Mouse (Mus musculus): ENCODE data around the gene Defb20.
A peak's percentile ranks its signal among the peaks of the same experiment; 100 is the strongest.
"Not testable (repeated sequence)": the region's sequence is repeated elsewhere in the genome, so short reads cannot be mapped to it uniquely, and the experiment has no call there.

Gene Defb20

GRCm38 (mm10) chr2:152476763-152477162 is at the start of gene Defb20:
Gene Defb20 (plus strand): TSS chr2:152477063.
- no peak for DNase-seq (ENCODE audit: low read depth, low spot score)

GRCm38 (mm10) chr2:152427493-152427892 is 49.4 kb upstream of the Defb20 start:
- no peak for DNase-seq (ENCODE audit: low read depth, low spot score)

- not testable (repeated sequence) for DNase-seq (ENCODE audit: low read depth, low spot score)
Observed at GRCm38 (mm10) chr2:152428481-152428880, 48.4 kb upstream of the Defb20 start.

GRCm38 (mm10) chr2:152436405-152436901 is 40.4 kb upstream of the Defb20 start:
- DNase-seq (ENCODE audit: low read depth, low spot score), result no peak

GRCm38 (mm10) chr2:152436983-152437860 is 39.6 kb upstream of the Defb20 start:
- DNase-seq (ENCODE audit: low read depth, low spot score), result peak; percentile 70

- DNase-seq (ENCODE audit: low read depth, low spot score), result no peak
Observed at GRCm38 (mm10) chr2:152438963-152439362, 37.9 kb upstream of the Defb20 start.

GRCm38 (mm10) chr2:152439833-152440232 is 37.0 kb upstream of the Defb20 start:
- DNase-seq (ENCODE audit: low read depth, low spot score), result no peak

- DNase-seq (ENCODE audit: low read depth, low spot score), result no peak
Observed at GRCm38 (mm10) chr2:152442322-152442721, 34.5 kb upstream of the Defb20 start.

GRCm38 (mm10) chr2:152443281-152443680 is 33.6 kb upstream of the Defb20 start:
- DNase-seq (ENCODE audit: low read depth, low spot score), result no peak

- no peak for DNase-seq (ENCODE audit: low read depth, low spot score)
Observed at GRCm38 (mm10) chr2:152446642-152447041, 30.2 kb upstream of the Defb20 start.

GRCm38 (mm10) chr2:152447461-152447860 is 29.4 kb upstream of the Defb20 start:
- no peak for DNase-seq (ENCODE audit: low read depth, low spot score)

GRCm38 (mm10) chr2:152450241-152450640 is 26.6 kb upstream of the Defb20 start:
- peak; percentile 13 for DNase-seq (ENCODE audit: low read depth, low spot score)

GRCm38 (mm10) chr2:152452101-152452781 is 24.6 kb upstream of the Defb20 start:
- no peak for DNase-seq (ENCODE audit: low read depth, low spot score)

- DNase-seq (ENCODE audit: low read depth, low spot score), result no peak
Observed at GRCm38 (mm10) chr2:152459241-152459640, 17.6 kb upstream of the Defb20 start.

GRCm38 (mm10) chr2:152464570-152465150 is 12.2 kb upstream of the Defb20 start, which contains the start of gene Defb23:
Gene Defb23 (minus strand): TSS chr2:152464620.
- no peak for DNase-seq (ENCODE audit: low read depth, low spot score)

GRCm38 (mm10) chr2:152470973-152471372 is 5.9 kb upstream of the Defb20 start:
- peak; percentile 21 for DNase-seq (ENCODE audit: low read depth, low spot score)

- DNase-seq (ENCODE audit: low read depth, low spot score), result no peak
Observed at GRCm38 (mm10) chr2:152472434-152472833, 4.4 kb upstream of the Defb20 start.

GRCm38 (mm10) chr2:152480881-152481280 is 4.0 kb downstream of the Defb20 start:
- peak; percentile 10 for DNase-seq (ENCODE audit: low read depth, low spot score)

GRCm38 (mm10) chr2:152481726-152482125 is 4.9 kb downstream of the Defb20 start:
- DNase-seq (ENCODE audit: low read depth, low spot score), result no peak

- no peak for DNase-seq (ENCODE audit: low read depth, low spot score)
Observed at GRCm38 (mm10) chr2:152487024-152487423, 10.2 kb downstream of the Defb20 start.

GRCm38 (mm10) chr2:152490038-152490437 is 13.2 kb downstream of the Defb20 start, which contains the start of gene Defb22:
Gene Defb22 (minus strand): TSS chr2:152490138.
- no peak for DNase-seq (ENCODE audit: low read depth, low spot score)

GRCm38 (mm10) chr2:152493151-152493550 is 16.3 kb downstream of the Defb20 start:
- DNase-seq (ENCODE audit: low read depth, low spot score), result no peak

Data from CD4-positive helper T cell, adult 2 months (primary cell).